Mouse (Mus musculus): Measurements from ENCODE around the gene Kynu.
A peak's percentile ranks its signal among the peaks of the same experiment; 100 is the strongest.

The Kynu gene

DNA sequence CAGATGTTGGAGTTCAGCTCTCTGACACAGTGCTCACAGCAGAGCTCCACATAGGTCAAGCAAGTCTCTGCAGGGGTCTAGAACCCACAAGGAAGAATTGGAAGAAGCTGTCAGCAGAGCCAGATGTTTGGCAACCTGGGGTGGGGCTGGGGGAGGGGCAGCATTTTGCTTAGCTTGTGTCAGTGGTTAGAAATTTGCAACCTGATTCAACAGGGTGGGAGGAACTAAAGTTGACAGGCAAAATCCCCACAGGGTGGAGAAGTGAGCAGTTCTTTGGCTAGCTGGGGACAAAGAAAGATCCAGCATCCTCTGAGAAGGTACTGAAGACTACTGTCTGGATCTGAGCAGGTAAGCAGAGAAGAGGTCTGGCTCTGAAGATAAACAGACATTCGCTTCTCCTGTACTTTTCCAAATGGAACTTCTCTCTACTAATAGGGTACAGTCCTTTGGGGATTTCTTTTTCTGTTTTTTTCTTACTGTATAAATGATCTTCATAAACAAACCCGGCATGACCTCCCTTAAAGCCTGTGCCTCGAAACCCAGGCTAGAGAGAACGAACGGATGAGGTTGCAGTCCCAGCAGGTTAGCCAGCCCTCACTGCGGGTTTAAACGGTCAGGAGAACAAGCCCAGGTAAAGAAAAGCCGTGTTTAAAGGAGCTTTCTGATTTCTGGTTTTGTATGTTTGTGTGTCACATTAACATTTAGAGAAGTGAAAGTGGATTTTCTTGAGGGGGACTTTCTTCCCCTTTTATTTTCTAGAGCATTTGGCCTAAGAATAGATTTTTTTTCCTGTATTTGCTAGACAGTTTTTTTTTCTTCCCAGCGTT lies at the start of gene Kynu:
TSS of gene Kynu (plus strand) at position 268 of the 827 bp plus-strand sequence.
- peak; percentile 86 for DNase-seq (ENCODE audit: low read depth, low spot score)

DNA sequence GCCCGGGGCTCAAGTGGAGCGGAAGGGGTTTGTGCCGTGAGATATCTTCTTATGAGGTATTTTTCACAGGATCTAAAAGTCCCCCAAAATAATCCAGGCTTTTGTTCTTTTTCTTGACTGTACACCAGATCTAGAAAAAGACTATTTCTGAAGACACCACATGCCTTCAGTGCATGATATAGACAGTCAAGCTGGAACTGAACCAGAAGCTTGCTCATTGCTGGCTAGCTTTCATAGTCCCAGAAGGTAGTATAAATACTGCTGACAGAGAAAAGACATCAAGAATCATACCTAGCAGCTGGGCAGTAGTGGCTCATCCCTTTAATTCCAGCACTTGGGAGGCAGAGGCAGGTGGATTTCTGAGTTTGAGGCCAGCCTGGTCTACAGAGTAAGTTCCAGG lies 48.9 kb upstream of the Kynu start:
- DNase-seq (ENCODE audit: low read depth, low spot score), result no peak

DNA sequence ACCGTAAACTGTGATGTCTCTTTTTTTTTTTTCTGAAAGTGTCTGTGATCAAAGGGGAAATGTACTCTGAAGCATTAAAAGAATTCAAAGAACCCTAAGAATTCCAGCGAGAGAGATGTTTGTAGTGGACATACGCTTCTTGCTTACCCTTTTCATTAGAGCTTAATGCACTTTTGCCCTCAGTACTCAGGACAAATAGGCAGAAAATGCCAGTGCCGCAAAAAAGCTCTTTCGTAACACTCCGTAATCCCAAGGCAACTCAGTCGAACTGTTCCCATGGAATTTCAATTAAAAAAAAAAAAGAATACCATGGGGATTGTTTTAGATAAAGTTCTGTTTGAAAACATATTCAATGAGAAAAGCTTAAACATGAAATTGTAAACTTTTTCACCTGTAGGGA lies 41.3 kb upstream of the Kynu start:
- no peak for DNase-seq (ENCODE audit: low read depth, low spot score)

DNA sequence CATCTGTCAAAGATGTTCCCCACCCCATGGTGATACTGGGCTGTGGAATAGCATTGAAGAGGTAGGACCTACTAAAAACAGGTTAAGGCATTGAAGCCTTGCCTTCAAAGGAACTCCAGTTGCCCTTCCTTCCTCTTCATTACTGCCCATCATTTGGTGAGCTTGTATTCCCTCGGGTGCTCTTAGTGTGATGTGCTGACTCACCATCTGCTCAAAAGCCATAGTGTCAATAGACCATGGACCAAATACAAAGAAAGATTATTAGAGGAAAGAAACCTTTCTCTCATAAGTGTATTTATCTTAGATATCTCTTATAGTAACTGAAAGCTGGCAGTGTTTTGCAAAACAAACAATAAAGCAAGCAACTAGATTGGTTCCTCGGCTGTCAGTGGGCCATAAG lies 20.7 kb upstream of the Kynu start:
- DNase-seq (ENCODE audit: low read depth, low spot score), result no peak

DNA sequence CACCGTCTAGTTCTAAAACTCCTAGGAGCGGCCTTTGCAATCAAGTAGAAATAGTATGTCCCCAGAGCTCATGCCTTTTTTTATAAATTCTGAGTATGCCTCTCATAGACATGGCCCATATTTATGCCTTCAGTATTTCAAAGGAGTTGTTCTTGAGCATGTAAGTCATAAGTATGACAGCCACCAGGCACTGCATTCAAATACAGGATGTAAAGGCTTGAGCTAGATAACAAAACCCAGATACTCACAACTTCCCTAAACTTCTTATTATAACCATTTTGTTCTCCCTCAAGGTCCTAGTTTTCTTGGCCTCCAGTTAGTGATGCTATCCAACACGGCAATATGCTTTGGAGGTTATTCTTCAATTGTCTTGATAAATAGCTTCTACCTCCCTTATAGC lies 12.5 kb upstream of the Kynu start:
- no peak for DNase-seq (ENCODE audit: low read depth, low spot score)

DNA sequence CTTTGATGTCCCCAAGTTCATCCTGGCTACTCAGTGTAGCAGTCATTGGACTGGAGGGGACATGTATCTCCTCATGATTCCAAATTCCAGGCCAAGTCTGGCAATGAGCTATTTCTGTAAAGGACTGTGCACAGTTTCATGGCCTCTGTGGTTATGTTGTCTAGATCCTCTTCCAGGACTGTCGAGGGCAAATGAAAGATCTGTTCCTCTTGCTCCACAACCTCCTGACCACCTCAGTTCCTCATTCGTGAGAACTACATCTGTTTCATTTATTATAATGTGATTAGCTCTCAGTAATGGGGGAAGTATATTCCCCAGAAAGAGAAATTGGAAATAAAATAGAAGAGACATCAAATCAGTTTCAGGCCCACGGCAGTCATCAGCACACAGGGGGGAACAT lies 9.5 kb upstream of the Kynu start:
- DNase-seq (ENCODE audit: low read depth, low spot score), result no peak

DNA sequence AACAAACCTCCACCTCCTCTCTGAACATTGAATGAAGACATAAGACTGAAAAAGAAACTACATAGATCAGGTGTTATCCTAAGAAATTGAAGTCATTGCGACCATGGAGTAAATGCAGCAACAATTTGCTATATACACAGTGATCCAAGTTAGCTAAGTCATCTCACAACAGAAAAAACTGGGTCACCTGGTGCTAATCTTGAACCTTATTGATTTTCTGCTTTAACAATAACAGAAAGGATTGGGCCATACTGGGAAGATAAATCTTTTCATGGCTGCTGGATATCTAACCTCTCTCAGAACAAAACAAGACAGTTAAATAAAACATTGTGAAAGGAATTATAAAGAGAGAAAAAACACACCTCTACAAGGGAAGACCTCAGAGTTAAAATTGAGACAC lies 8.7 kb upstream of the Kynu start:
- DNase-seq (ENCODE audit: low read depth, low spot score), result no peak

DNA sequence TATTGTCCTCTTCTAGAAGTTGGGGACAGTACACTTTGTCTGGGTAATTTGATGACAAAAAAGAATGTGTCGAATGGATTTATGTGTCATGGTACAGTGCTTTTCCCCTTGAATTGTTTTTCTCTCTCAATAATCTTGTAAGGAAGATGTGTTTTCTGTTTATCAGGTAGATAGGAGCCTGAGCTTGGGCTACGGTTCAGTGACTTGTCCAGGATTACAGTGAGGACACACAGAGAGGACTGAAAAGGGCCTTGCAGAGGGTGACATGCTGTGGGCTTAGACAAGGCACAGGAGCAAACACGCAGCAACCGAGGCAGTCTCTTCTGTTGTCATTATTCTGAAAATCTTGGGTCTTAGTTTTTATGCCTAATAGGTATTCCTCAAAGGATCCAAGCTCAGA lies 913 bp upstream of the Kynu start:
- no peak for DNase-seq (ENCODE audit: low read depth, low spot score)

DNA sequence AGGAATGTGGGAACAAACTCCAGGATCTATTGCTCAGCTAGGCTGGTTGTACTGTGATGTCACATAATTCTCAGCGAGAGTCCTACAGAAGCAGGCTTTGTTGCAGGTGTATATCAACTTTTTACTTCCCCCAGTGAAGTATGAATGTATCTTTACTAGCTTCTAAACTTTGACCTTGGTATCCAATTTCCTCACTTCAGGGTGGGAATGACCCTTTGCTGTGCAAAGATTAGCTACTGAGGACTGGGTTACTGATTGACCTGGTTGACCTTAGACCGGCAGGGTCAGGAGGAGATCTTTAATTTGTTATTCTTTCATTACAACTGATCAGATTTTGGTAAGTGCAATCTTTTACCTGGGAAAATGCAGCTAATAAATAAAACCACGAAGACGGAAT lies 758 bp downstream of the Kynu start:
- no peak for DNase-seq (ENCODE audit: low read depth, low spot score)

DNA sequence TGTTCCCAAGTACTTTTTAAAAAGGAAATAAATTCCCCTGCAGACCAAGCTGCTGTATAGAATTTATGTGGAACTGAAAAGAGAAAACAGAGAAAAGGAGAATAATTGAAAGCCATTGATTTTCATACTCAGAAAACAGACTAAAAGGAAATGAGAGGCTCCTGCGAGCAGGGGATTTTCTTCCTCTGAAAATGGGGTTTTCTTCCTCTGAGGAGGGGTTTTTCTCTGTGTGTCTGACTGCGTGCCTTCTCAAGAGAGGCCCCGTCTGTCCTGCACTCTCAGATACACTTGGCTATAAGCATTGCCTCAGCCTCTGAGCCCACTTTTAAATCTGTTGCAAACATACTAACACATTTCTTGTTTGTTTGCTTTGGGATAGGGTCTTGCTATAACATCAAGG lies 1.9 kb downstream of the Kynu start:
- peak; percentile 75 for DNase-seq (ENCODE audit: low read depth, low spot score)

DNA sequence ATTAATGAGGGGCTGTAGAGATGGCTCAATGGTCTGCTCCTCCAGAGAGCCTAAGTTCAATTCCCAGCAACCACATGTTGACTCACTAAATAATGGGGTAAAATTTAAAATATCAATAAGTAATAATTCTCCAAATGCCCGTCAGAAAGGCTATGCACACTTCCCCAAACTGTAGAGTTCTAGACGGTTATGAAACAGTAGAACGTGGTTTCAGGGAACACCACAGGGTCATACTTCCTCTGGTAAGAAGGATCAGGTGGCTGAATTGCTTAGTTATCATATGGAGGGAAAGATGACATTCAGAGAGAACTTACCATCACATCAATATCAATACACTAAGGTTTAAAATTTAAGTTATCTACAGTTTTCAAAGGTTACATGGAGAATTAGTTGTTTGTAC lies 6.1 kb downstream of the Kynu start:
- DNase-seq (ENCODE audit: low read depth, low spot score), result no peak

DNA sequence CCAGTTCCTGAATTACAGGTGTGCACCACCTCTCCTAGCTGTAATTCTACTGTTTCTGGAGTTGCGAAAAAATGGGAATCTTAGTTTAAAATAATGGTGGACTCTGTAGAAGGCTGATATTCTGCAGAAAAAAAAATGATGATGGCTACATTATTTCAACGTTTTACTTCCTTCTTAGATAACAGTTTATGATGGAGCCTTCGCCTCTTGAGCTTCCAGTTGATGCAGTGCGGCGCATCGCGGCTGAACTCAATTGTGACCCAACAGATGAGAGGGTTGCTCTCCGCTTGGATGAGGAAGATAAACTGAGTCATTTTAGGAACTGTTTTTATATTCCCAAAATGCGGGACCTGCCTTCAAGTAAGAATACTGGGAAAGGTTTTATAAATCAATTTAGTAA lies 7.7 kb downstream of the Kynu start:
- no peak for DNase-seq (ENCODE audit: low read depth, low spot score)

DNA sequence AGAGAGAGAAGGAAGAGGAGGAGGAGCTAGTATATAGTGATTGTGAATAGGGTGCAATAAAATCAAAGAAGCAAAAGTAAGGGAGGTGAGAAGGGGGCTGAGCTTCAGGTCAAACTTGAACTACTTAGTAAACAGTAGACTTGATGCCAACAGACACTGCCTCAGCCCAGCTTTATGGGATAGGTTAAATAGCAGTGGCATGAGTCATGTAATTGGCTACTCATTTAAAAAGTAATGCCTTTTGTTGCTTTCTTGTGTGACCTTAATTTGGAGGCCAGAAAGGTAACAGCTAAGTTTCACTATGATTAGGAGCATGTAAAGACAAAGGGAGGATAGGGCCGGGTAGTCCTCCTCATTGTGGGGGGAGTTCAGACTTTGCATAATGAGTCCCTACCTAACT lies 13.3 kb downstream of the Kynu start:
- peak; percentile 26 for DNase-seq (ENCODE audit: low read depth, low spot score)

DNA sequence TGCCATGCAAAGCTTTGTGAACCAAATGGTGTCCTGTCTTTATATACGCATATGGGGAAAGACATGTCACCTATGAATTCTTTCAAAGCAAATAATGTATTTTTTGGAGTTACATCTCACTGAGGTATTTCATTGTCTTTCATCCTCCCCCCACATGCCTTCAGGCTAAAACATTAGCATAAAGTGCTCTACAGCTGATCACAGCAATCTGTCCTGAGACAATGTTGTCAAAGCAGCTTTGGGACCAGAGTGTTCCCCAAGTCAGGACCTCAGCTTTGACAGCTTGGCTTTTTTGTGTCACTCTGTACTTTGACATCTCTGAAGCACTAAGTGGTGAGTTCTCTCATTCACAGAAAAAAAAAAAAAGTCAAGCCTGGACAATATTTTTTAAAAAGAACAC lies 18.4 kb downstream of the Kynu start:
- DNase-seq (ENCODE audit: low read depth, low spot score), result no peak

DNA sequence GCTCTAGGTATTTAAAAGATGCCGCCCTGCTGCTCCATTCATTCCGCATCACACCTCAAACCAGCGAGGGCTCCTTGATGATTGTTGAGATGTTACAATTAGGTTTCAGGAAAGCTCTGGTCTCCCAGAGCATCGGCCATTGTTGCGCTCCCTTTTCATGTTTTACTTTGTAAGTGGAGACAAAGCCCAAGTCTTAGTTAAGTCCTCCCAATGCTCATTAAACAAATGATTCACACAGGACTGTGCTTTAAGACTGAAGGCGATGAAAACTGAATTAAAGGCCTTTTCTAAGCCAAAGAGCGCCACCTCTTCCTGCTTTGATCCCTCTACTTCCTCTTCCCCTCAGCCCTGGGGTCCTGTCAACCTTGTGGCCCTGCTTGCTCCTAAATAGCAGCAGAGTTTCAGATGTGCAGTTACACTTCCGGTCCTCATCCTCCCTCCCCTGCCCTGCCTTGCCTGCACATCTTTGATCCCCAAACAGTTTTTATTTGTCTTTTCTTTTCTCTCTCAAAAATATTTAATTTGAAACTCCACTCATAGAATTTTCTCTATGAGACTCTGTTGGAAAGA lies 28.2 kb downstream of the Kynu start:
- DNase-seq (ENCODE audit: low read depth, low spot score), result no peak

DNA sequence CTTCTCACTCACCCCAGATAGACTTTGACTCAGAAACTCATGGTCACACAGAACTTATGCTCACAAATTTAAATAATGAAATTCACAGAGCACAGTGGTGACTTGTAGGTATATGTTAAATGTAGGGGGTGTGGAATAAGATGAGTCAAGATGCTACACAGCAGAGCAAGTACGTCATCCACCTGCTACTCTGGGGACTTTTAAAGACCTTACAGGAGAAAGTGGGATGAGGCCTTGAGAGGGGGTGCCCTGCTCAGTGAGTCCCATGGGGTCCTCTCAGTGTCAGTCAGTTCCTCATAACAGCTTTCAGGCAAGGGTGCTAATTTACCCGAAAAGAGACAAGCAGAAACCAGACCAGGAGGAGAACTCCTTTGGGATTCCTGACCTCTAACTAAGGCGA lies 30.4 kb downstream of the Kynu start:
- no peak for DNase-seq (ENCODE audit: low read depth, low spot score)

DNA sequence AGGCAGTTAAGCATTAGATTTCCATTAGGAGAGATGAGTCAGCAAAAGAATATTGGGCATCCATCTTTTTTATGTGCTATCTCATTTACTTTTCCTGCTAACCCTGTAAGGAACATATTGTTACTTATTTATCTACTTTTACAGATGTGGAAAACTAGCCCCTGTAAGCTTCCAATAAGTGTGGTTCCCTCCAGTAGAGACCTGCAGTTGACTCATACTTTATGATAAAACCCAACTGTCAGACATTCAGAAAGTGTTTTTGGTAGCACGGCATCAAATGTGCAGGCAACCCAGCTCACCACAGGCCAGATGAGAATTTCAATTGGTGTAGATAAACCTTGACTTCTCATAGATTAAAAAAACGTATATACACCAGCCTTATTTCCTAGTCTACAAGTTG lies 32.7 kb downstream of the Kynu start:
- no peak for DNase-seq (ENCODE audit: low read depth, low spot score)

DNA sequence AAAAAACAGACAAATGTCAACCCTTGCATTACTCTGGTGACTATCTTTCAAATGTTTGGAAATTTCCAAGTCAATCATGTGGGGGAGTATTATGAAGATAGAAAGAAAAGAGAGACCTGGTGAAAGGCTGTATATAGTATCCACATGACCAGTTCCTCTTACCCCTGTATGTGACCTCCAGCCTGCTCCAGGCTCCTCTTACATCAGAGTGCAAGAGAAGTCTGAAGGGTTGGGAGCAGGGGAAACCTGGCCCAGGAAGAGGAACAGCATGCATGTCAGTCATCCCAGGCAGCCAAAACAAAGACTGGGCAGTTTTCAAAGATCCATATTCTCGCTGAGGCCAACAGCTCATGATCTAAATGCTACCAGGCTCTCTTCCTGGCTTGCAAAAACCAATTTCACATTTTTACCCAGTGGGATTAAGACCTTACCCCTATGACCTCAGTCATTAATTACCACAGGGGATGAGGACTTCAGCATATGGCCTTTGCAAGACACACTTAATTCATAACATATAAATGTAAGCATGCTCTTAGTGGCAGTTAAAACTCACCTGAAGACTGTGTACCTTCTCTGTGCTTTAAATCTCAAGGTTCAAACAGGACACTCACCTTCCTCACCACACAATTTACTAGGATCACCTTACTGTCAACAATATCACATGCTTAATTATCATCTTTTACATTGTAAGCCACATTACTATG lies 37.0 kb downstream of the Kynu start:
- DNase-seq (ENCODE audit: low read depth, low spot score), result no peak

DNA sequence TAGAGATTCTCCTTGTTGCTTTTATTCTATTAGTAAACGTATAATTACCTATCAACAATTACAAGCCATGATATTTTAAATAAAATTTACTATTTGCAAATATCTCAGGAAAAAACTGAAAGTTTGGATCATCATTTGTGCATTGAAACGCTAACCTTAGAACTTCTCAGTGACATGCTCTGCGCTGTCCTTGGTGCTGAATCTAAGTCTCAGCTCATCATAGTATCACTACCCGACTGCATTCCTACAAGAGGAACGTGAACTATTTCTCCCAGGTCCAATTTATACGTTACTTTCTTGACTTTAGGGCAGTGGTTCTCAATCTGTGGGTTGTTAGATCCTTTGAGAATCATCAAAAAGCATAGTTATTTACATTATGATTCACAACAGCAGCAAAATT lies 58.4 kb downstream of the Kynu start:
- DNase-seq (ENCODE audit: low read depth, low spot score), result peak; percentile 55

DNA sequence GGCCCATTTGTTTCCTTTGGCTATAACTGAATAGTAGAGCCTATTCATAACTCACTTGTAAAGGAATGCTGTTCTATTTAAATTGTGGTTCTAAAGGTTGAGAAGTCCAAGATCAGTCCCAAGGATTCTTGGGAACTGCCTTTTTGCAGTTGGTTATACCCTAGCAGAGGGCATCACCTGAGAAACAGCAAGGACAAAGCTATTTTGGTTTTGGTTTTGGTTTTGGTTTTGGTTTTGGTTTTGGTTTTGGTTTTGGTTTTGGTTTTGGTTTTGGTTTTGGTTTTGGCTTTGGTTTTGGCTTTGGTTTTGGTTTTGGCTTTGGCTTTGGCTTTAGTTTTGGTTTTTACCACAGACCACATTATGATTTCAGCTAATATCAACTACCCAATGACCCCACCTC lies 66.0 kb downstream of the Kynu start:
- no peak for DNase-seq (ENCODE audit: low read depth, low spot score)

DNA sequence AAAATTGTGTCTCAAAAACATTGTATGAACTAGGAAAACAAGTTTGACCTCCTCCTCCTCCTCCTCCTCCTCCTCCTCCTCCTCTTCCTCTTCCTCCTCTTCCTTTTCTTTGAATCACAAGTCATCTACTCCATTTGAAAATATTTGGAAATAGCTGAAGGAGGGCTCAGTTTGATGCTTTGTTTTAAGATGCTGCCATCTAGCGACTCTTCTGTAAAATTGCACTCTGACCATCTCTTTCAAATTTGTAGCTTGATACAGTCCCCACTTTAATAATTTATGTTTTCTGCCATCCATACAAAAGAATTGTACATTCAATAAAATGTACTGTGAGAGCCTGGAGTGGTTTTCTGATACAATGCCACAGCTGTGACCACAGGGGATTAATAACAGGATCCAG lies 67.7 kb downstream of the Kynu start:
- DNase-seq (ENCODE audit: low read depth, low spot score), result peak; percentile 42

DNA sequence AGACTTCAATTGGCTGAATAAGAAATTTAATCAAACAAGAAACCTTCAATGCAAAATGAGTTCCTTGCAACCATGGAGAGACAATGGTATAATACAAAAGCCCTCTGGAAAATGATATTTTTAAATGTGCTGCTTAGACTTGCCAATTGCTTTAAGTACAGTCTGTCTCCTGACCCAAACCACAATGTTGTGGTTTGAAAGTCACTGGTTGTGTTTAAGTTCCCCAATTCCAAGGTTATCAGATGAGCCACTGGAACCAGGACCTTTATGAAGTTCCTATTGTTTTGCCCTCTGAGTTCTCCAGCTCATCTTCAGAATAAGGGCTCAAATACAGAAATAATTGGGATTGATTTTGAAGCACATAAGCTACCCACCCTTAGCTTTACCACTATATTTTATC lies 76.7 kb downstream of the Kynu start:
- DNase-seq (ENCODE audit: low read depth, low spot score), result no peak

DNA sequence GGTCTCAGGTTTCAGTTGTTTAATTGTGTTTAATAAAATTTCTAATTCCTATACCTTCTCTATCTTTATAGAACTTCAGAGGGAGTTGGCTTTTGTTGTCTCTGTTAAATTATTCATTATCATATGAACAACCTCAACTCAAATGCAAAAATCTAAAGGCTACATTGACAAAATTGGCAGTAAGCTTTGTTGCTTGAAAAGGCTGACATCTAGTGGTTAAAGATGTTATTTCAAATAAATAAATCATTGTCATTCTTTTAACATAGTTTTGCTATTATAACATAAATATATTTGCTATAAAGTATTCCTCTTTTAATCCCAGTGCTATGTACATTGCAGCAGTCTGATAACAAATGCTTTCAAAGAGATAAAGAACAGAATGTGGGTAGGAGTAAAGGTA lies 81.4 kb downstream of the Kynu start:
- peak; percentile 17 for DNase-seq (ENCODE audit: low read depth, low spot score)

Measured in A20 (cell line).